Mouse (Mus musculus) kidney, embryonic 15.5 days (tissue): Measurements from ENCODE around the gene Arhgef12. TPM values are rescaled to one million over a fixed set of nuclear protein-coding genes. Genes with fewer than 3 reads are reported as not detected.

ENCODE experiments used
- ATAC-seq: fragments of 200-750 bp; cut with Nextera tagmentation; replicated peaks from 2 replicates; pipeline ENCODE4 v1.8.0; 2017; ENCODE audit warnings: moderate TSS enrichment; ENCODE audit not compliant: low FRiP score
- H3K27ac ChIP-seq: fragments of 300-500 bp; sonication (generic); 2 replicates; pipeline ENCODE4 v1.5.1; 2015; ENCODE audit warnings: mild to moderate bottlenecking, inconsistent platforms
- H3K27me3 ChIP-seq: fragments of 300-500 bp; sonication (generic); 2 replicates; pipeline ENCODE4 v1.6.1; 2015; ENCODE audit warnings: inconsistent platforms
- H3K36me3 ChIP-seq: fragments of 300-500 bp; sonication (generic); 2 replicates; pipeline ENCODE4 v1.6.1; 2015; ENCODE audit warnings: inconsistent platforms
- H3K4me1 ChIP-seq: fragments of 300-500 bp; sonication (generic); 2 replicates; pipeline ENCODE4 v1.6.1; 2015; ENCODE audit warnings: inconsistent platforms
- H3K4me2 ChIP-seq: fragments of 300-500 bp; sonication (generic); 2 replicates; pipeline ENCODE4 v1.6.1; 2015; ENCODE audit warnings: moderate library complexity, mild to moderate bottlenecking, inconsistent platforms
- H3K4me3 ChIP-seq: fragments of 300-500 bp; sonication (generic); replicated peaks from 2 replicates; pipeline ENCODE4 v1.5.1; 2015; ENCODE audit warnings: mild to moderate bottlenecking, inconsistent platforms
- H3K9ac ChIP-seq: fragments of 300-500 bp; sonication (generic); 2 replicates; pipeline ENCODE4 v1.6.1; 2015; ENCODE audit warnings: mild to moderate bottlenecking, inconsistent platforms
- H3K9me3 ChIP-seq: fragments of 300-500 bp; sonication (generic); replicated peaks from 2 replicates; pipeline ENCODE4 v1.6.1; 2016; ENCODE audit warnings: inconsistent platforms
- WGBS: fragments of 180-500 bp; shearing (Covaris S2); methylation state at CpG from one replicate; pipeline ENCODE4 v1.1.7; 2015; ENCODE audit warnings: mixed read lengths; 5-methylcytosine and 5-hydroxymethylcytosine counted together
- polyA plus RNA-seq: library from polyadenylated mRNA; unstranded; fragments of >200 nt; fragmentation: Nextera tagmentation; extraction: Ambion mirVana; gene quantifications from 2 replicates; pipeline ENCODE4 v1.2.1, GENCODE M21; 2015

Arhgef12 gene
- polyA plus RNA-seq, 1 experiment from 2014 or later, result 15.5 TPM

- 58% methylated on average over 3 of the region's 3 CpGs for WGBS
- peaks cover 34% of the 10 kb centered on the region for H3K4me1 ChIP-seq
- ATAC-seq, result no peak
- H3K9ac ChIP-seq, result no peak overlapping the region
- H3K4me3 ChIP-seq, result no peak overlapping the region
- H3K4me2 ChIP-seq, result no peak overlapping the region
- H3K9me3 ChIP-seq, result no peaks in the 10 kb centered on the region
- H3K27me3 ChIP-seq, result no peaks in the 10 kb centered on the region
- H3K27ac ChIP-seq, result no peak overlapping the region
- no peaks in the 10 kb centered on the region for H3K36me3 ChIP-seq
Measured at GRCm38 (mm10) chr9:43067896-43068295, 39.1 kb downstream of the Arhgef12 start.

- H3K4me2 ChIP-seq, result no peak overlapping the region
- H3K36me3 ChIP-seq, result no peaks in the 10 kb centered on the region
- no peak for ATAC-seq
- no peak overlapping the region for H3K4me3 ChIP-seq
- 79% methylated on average over 4 of the region's 4 CpGs for WGBS
- H3K9ac ChIP-seq, result no peak overlapping the region
- H3K9me3 ChIP-seq, result no peaks in the 10 kb centered on the region
- H3K27me3 ChIP-seq, result no peaks in the 10 kb centered on the region
- no peak overlapping the region for H3K27ac ChIP-seq
- peaks cover 22% of the 10 kb centered on the region for H3K4me1 ChIP-seq
Measured at GRCm38 (mm10) chr9:43065231-43065630, 41.8 kb downstream of the Arhgef12 start.

GRCm38 (mm10) chr9:43061545-43061944, 45.5 kb downstream of the Arhgef12 start:
- peaks cover 4% of the 10 kb centered on the region; the same call in 1 of the 2 replicates for H3K4me1 ChIP-seq
- H3K36me3 ChIP-seq, result no peaks in the 10 kb centered on the region
- H3K9me3 ChIP-seq, result no peaks in the 10 kb centered on the region
- no peak overlapping the region for H3K9ac ChIP-seq
- no peaks in the 10 kb centered on the region for H3K27me3 ChIP-seq
- WGBS, result 76% methylated on average over 1 of the region's 1 CpGs
- no peak overlapping the region for H3K27ac ChIP-seq
- ATAC-seq, result no peak
- no peak overlapping the region for H3K4me2 ChIP-seq
- H3K4me3 ChIP-seq, result no peak overlapping the region

GRCm38 (mm10) chr9:43050391-43050790, 56.6 kb downstream of the Arhgef12 start:
- Histone ChIP-seq H3K4me1 (peaks cover 15% of the 10 kb centered on the region), H3K4me2 (no peak overlapping the region), H3K27ac (no peak overlapping the region), H3K9me3 (no peaks in the 10 kb centered on the region; the same call in 1 of the 2 replicates), H3K27me3 (no peaks in the 10 kb centered on the region), H3K4me3 (no peak overlapping the region), H3K9ac (no peak overlapping the region), H3K36me3 (peaks cover 4% of the 10 kb centered on the region)
- 92% methylated on average over 2 of the region's 2 CpGs for WGBS
- ATAC-seq, result no peak

GRCm38 (mm10) chr9:43044481-43044880, 62.6 kb downstream of the Arhgef12 start:
- Histone ChIP-seq H3K27me3 (no peaks in the 10 kb centered on the region), H3K9me3 (no peaks in the 10 kb centered on the region), H3K4me1 (peaks cover 13% of the 10 kb centered on the region), H3K27ac (no peak overlapping the region), H3K36me3 (peaks cover 22% of the 10 kb centered on the region), H3K9ac (no peak overlapping the region), H3K4me3 (no peak overlapping the region), H3K4me2 (no peak overlapping the region)
- ATAC-seq, result no peak

- ATAC-seq, result no peak
Measured at GRCm38 (mm10) chr9:43038466-43038865, 68.6 kb downstream of the Arhgef12 start.

GRCm38 (mm10) chr9:43035208-43035607, 71.8 kb downstream of the Arhgef12 start:
- Histone ChIP-seq H3K4me2 (no peak overlapping the region), H3K27ac (no peak overlapping the region), H3K4me3 (no peak overlapping the region), H3K36me3 (peaks cover 8% of the 10 kb centered on the region), H3K9ac (no peak overlapping the region), H3K27me3 (no peaks in the 10 kb centered on the region), H3K9me3 (no peaks in the 10 kb centered on the region), H3K4me1 (peaks cover 30% of the 10 kb centered on the region)
- WGBS, result 47% methylated on average over 4 of the region's 4 CpGs
- no peak for ATAC-seq

More at GRCm38 (mm10) chr9:43038466-43038865, 68.6 kb downstream of the Arhgef12 start:
- Histone ChIP-seq H3K27me3 (no peaks in the 10 kb centered on the region), H3K9ac (no peak overlapping the region), H3K36me3 (peaks cover 26% of the 10 kb centered on the region), H3K4me1 (peaks cover 30% of the 10 kb centered on the region), H3K27ac (peak overlapping the region; percentile 39; the same call in 1 of the 2 replicates), H3K4me2 (no peak overlapping the region), H3K9me3 (no peaks in the 10 kb centered on the region), H3K4me3 (no peak overlapping the region)
- 72% methylated on average over 8 of the region's 8 CpGs for WGBS

- H3K9ac ChIP-seq, result no peak overlapping the region
- peaks cover 30% of the 10 kb centered on the region for H3K4me1 ChIP-seq
- H3K4me2 ChIP-seq, result no peak overlapping the region
- H3K27me3 ChIP-seq, result no peaks in the 10 kb centered on the region
- H3K4me3 ChIP-seq, result no peak overlapping the region
- ATAC-seq, result no peak
- 0 out of 2 replicates have a peak overlapping the region, but pooled peaks have one; percentile 76 for H3K27ac ChIP-seq
- no peaks in the 10 kb centered on the region for H3K9me3 ChIP-seq
- peaks cover 4% of the 10 kb centered on the region; the same call in 1 of the 2 replicates for H3K36me3 ChIP-seq
Measured at GRCm38 (mm10) chr9:43034273-43034672, 72.8 kb downstream of the Arhgef12 start.

GRCm38 (mm10) chr9:43027757-43028156, 79.3 kb downstream of the Arhgef12 start:
- H3K4me3 ChIP-seq, result no peak overlapping the region

GRCm38 (mm10) chr9:43021515-43022251, 85.4 kb downstream of the Arhgef12 start:
- no peaks in the 10 kb centered on the region for H3K4me1 ChIP-seq
- H3K4me3 ChIP-seq, result no peak overlapping the region
- ATAC-seq, result no peak
- no peaks in the 10 kb centered on the region for H3K9me3 ChIP-seq
- 77% methylated on average over 5 of the region's 5 CpGs for WGBS
- peaks cover 34% of the 10 kb centered on the region for H3K36me3 ChIP-seq
- no peak overlapping the region for H3K27ac ChIP-seq
- H3K27me3 ChIP-seq, result no peaks in the 10 kb centered on the region
- no peak overlapping the region for H3K4me2 ChIP-seq
- no peak overlapping the region for H3K9ac ChIP-seq

More at GRCm38 (mm10) chr9:43027757-43028156, 79.3 kb downstream of the Arhgef12 start:
- Histone ChIP-seq H3K4me2 (no peak overlapping the region), H3K27me3 (no peaks in the 10 kb centered on the region), H3K9ac (no peak overlapping the region), H3K36me3 (peaks cover 19% of the 10 kb centered on the region), H3K27ac (no peak overlapping the region), H3K4me1 (no peaks in the 10 kb centered on the region), H3K9me3 (no peaks in the 10 kb centered on the region)
- no peak for ATAC-seq
- WGBS, result 76% methylated on average over 5 of the region's 5 CpGs

GRCm38 (mm10) chr9:43019656-43020055, 87.4 kb downstream of the Arhgef12 start:
- H3K4me3 ChIP-seq, result no peak overlapping the region
- no peak for ATAC-seq

GRCm38 (mm10) chr9:43015786-43016185, 91.3 kb downstream of the Arhgef12 start:
- Histone ChIP-seq H3K9me3 (no peaks in the 10 kb centered on the region), H3K27ac (no peak overlapping the region), H3K4me3 (no peak overlapping the region), H3K9ac (no peak overlapping the region), H3K4me2 (no peak overlapping the region), H3K27me3 (no peaks in the 10 kb centered on the region), H3K36me3 (peaks cover 66% of the 10 kb centered on the region), H3K4me1 (no peaks in the 10 kb centered on the region)
- no peak for ATAC-seq
- 88% methylated on average over 5 of the region's 5 CpGs for WGBS

More at GRCm38 (mm10) chr9:43019656-43020055, 87.4 kb downstream of the Arhgef12 start:
- peaks cover 41% of the 10 kb centered on the region for H3K36me3 ChIP-seq
- 90% methylated on average over 9 of the region's 9 CpGs for WGBS
- H3K9me3 ChIP-seq, result no peaks in the 10 kb centered on the region
- H3K4me2 ChIP-seq, result no peak overlapping the region
- no peaks in the 10 kb centered on the region for H3K27me3 ChIP-seq
- H3K4me1 ChIP-seq, result no peaks in the 10 kb centered on the region
- H3K9ac ChIP-seq, result no peak overlapping the region
- H3K27ac ChIP-seq, result no peak overlapping the region
